Mouse (Mus musculus): ENCODE measurements at regions not wholly inside any gene's neighbourhood (a gene's known extent, or its start where the extent isn't known, plus 50 kb on each side); places are given as distances from the start of the nearest gene placed in this dataset.

DNA sequence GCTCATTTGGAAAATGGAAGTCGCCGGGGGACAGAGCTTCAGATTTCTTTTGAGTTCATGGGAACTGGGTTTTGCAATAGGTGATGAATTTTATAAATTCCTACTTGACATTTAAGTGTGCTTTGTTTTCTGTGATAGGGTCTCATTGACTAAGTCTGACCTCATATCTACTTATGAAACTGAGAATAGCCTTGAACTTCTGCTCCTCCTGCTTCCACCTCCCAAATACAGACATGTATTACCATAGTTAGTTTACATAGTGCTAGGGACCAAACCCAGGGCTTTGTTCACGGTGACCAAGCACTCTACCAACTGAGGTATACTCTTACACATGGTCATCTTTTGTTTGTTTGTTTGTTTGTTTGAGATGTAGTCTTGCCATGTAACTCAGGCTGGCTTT lies 77.8 kb downstream of the Tmsb4x start:
- Histone ChIP-seq H3K4me1 (replicated peaks; ENCODE audit: control insufficient read depth, insufficient read depth, low read length) (no peaks in the 10 kb centered on the region), H3K9ac (ENCODE audit: low read length) (no peak overlapping the region), H3K4me2 (ENCODE audit: low read length) (no peak overlapping the region), H3K9me3 (ENCODE audit: control insufficient read depth, low read length) (no peaks in the 10 kb centered on the region), H3K27ac (ENCODE audit: low read depth) (no peak overlapping the region), H3K36me3 (ENCODE audit: control insufficient read depth, insufficient read depth, low read length) (no peaks in the 10 kb centered on the region), H3K27me3 (replicated peaks; ENCODE audit: control insufficient read depth, insufficient read depth, low read length) (0 out of 2 replicates have a peak, but pooled peaks cover 3% of the 10 kb centered on the region), H3K4me3 (ENCODE audit: low read depth, low read length) (no peak overlapping the region)
- DNase-seq (ENCODE audit: low spot score) (no peak), ATAC-seq (replicated peaks; ENCODE audit: low FRiP score, low TSS enrichment, low read depth) (no peak)
- WGBS, result 90% methylated on average over 3 of the region's 3 CpGs

DNA sequence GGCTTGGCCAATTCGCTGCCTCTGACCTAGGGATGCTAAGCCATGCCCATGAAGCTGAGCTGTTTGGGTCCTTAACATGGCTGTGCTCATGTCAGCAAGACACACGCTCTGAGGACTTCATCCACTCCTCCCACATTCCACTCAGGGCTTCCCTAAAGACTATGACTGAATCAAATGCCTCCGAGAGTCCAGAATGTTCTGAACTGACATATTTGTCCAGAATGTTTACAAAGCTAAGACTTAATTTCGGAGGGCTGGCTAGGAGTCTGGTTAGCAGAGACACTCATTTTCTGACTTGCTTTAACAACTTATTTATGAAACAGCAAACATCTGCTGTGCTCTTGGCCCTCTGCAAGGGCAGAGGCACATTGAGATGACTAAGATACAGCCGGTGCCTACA lies 78.5 kb downstream of the Tmsb4x start:
- WGBS, result 56% methylated on average over 5 of the region's 5 CpGs
- no peak overlapping the region for H3K4me3 ChIP-seq (ENCODE audit: low read depth, low read length)

DNA sequence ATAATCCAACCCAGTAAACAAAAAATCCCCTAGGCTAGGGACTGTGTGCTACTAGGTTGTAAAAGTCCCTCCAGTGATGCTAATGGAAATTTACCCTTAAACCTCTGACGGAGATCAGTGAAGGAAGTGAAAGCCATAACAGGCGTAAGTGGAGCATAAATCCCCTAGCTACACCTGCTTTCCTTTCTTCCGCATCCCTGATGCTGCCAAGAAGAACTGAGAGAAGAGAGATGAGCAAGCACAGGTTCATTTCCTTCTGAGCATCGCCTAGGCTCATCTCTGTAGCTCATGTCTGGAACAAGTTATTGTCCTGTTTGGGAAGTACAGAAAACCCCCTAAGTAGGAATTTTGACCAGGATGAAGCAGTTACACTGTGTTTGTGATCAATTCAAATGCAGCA lies 89.8 kb downstream of the Tmsb4x start:
- Histone ChIP-seq H3K4me3 (ENCODE audit: low read depth, low read length) (no peak overlapping the region), H3K9me3 (ENCODE audit: control insufficient read depth, low read length) (no peaks in the 10 kb centered on the region), H3K27me3 (replicated peaks; ENCODE audit: control insufficient read depth, insufficient read depth, low read length) (0 out of 2 replicates have a peak, but pooled peaks cover 5% of the 10 kb centered on the region), H3K36me3 (ENCODE audit: control insufficient read depth, insufficient read depth, low read length) (no peaks in the 10 kb centered on the region), H3K9ac (ENCODE audit: low read length) (no peak overlapping the region), H3K4me2 (ENCODE audit: low read length) (no peak overlapping the region), H3K27ac (ENCODE audit: low read depth) (no peak overlapping the region), H3K4me1 (replicated peaks; ENCODE audit: control insufficient read depth, insufficient read depth, low read length) (no peaks in the 10 kb centered on the region)
- ATAC-seq (replicated peaks; ENCODE audit: low FRiP score, low TSS enrichment, low read depth) (no peak), DNase-seq (ENCODE audit: low spot score) (no peak)
- 70% methylated on average over 4 of the region's 4 CpGs for WGBS

More for the DNA sequence above, 78.5 kb downstream of the Tmsb4x start:
- ATAC-seq (replicated peaks; ENCODE audit: low FRiP score, low TSS enrichment, low read depth), result no peak
- H3K36me3 ChIP-seq (ENCODE audit: control insufficient read depth, insufficient read depth, low read length), result no peaks in the 10 kb centered on the region
- H3K9me3 ChIP-seq (ENCODE audit: control insufficient read depth, low read length), result no peaks in the 10 kb centered on the region
- H3K27me3 ChIP-seq (replicated peaks; ENCODE audit: control insufficient read depth, insufficient read depth, low read length), result 0 out of 2 replicates have a peak, but pooled peaks cover 3% of the 10 kb centered on the region
- no peaks in the 10 kb centered on the region for H3K4me1 ChIP-seq (replicated peaks; ENCODE audit: control insufficient read depth, insufficient read depth, low read length)
- no peak for DNase-seq (ENCODE audit: low spot score)
- no peak overlapping the region for H3K4me2 ChIP-seq (ENCODE audit: low read length)
- H3K9ac ChIP-seq (ENCODE audit: low read length), result no peak overlapping the region
- no peak overlapping the region for H3K27ac ChIP-seq (ENCODE audit: low read depth)

DNA sequence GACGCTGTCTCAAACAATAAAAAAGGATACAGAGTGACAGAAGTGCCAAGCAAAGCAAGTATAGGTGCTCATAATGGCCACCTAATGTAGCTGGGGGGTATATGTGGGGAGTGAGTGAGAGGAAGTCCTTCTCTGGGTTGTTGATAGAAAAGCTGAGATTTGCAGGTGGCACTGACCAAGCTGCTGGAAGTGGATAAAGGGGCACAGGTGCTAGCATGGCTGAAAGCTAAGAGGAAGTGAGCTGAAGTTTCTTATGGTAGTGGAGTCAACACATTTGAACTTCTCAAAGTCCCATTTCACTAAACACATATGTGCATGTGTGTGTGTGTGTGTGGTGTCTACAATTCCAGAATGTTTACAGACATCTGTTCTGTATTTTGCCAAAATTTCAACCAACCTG lies 94.0 kb downstream of the Tmsb4x start:
- H3K9me3 ChIP-seq (ENCODE audit: control insufficient read depth, low read length), result no peaks in the 10 kb centered on the region
- no peaks in the 10 kb centered on the region for H3K4me1 ChIP-seq (replicated peaks; ENCODE audit: control insufficient read depth, insufficient read depth, low read length)
- H3K36me3 ChIP-seq (ENCODE audit: control insufficient read depth, insufficient read depth, low read length), result no peaks in the 10 kb centered on the region
- no peak overlapping the region for H3K27ac ChIP-seq (ENCODE audit: low read depth)
- no peak overlapping the region for H3K4me2 ChIP-seq (ENCODE audit: low read length)
- no peak for ATAC-seq (replicated peaks; ENCODE audit: low FRiP score, low TSS enrichment, low read depth)
- 0 out of 2 replicates have a peak, but pooled peaks cover 5% of the 10 kb centered on the region for H3K27me3 ChIP-seq (replicated peaks; ENCODE audit: control insufficient read depth, insufficient read depth, low read length)
- WGBS, result 85% methylated on average over 1 of the region's 1 CpGs
- H3K9ac ChIP-seq (ENCODE audit: low read length), result no peak overlapping the region
- DNase-seq (ENCODE audit: low spot score), result no peak
- no peak overlapping the region for H3K4me3 ChIP-seq (ENCODE audit: low read depth, low read length)

DNA sequence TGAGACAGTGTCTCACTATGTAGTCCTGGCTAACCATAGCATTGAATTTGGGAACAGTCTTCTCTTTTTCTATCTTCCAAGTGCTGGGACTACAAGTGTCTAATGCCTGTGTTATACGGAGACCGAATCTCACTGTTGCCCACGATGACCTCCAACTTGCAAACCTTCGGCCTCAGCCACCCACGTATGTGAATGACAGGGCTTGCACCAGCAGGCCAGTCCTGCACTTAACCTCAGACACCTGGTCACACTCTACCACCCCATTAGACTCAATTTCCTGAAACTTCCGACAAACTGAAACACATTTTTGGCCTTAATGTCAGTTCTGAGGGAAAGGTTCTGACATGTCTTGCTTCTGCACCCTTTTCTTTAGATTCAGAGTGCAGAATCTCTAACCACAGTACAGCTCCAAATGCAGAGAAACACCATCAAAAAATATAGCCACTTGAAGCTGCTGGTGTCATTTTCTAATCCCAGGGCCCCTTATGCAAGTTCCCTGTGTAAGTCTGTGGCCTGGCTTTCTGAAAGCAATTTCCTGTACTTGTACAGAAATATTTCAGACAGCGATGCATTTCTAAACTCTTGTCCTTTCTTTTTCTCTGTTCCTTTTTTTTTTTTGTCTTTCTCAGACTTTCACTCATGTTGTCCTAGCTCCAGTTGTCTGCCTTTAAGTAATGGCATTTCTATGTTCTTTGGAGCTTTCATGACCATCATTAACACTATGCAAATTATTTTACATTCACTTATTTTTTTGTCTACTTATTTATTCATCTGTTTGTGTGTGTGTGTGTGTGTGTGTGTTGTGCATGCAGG lies 97.8 kb downstream of the Tmsb4x start:
- no peaks in the 10 kb centered on the region for H3K9me3 ChIP-seq (ENCODE audit: control insufficient read depth, low read length)
- no peaks in the 10 kb centered on the region for H3K4me1 ChIP-seq (replicated peaks; ENCODE audit: control insufficient read depth, insufficient read depth, low read length)
- no peak overlapping the region for H3K4me2 ChIP-seq (ENCODE audit: low read length)
- H3K27me3 ChIP-seq (replicated peaks; ENCODE audit: control insufficient read depth, insufficient read depth, low read length), result peaks cover 12% of the 10 kb centered on the region; the same call in 1 of the 2 replicates
- ATAC-seq (replicated peaks; ENCODE audit: low FRiP score, low TSS enrichment, low read depth) (no peak), DNase-seq (ENCODE audit: low spot score) (no peak)
- no peak overlapping the region for H3K4me3 ChIP-seq (ENCODE audit: low read depth, low read length)
- H3K36me3 ChIP-seq (ENCODE audit: control insufficient read depth, insufficient read depth, low read length), result no peaks in the 10 kb centered on the region
- H3K9ac ChIP-seq (ENCODE audit: low read length), result no peak overlapping the region
- WGBS, result 78% methylated on average over 7 of the region's 7 CpGs
- no peak overlapping the region for H3K27ac ChIP-seq (ENCODE audit: low read depth)

DNA sequence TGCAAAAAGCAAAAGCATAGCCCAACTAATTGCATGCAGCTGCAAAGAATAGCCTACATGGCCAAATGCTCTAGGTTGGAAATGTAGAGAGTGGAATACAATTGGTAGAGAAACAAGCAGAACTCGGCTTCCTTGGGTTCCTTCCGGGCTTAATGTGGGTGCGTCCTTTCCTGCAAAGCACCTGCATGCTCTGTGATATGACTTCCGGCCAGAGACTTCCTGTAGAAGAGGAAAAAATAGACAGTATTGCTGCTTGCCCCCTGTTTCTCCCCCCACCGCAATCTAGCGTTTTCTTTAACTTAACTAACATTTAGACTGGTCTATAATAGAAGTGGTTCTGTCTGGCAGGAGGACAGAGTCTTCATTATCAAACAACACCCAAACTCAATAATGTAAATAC lies 100.8 kb downstream of the Tmsb4x start:
- no peaks in the 10 kb centered on the region for H3K4me1 ChIP-seq (replicated peaks; ENCODE audit: control insufficient read depth, insufficient read depth, low read length)
- WGBS, result 84% methylated on average over 6 of the region's 6 CpGs

DNA sequence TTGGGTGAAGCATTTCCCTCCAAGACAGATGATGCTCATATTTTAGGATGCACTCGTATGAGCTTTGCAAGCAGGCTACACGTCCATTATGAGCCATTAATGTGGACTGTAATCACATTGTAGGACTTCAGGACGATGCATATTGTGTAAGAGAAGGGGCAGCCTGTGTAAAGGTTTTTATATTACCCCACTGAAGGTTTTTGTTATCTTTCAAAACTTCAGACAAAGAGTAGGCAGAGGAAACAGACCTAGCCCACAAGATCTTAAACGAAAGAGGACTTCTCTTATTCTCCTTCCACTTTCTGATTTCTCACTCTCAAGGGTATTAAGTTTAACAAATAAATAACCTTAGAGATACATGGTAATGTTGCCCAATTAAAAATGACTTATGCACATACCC lies 101.6 kb downstream of the Tmsb4x start:
- Histone ChIP-seq H3K27me3 (replicated peaks; ENCODE audit: control insufficient read depth, insufficient read depth, low read length) (peaks cover 22% of the 10 kb centered on the region; the same call in 1 of the 2 replicates), H3K4me1 (replicated peaks; ENCODE audit: control insufficient read depth, insufficient read depth, low read length) (no peaks in the 10 kb centered on the region), H3K4me3 (ENCODE audit: low read depth, low read length) (no peak overlapping the region), H3K27ac (ENCODE audit: low read depth) (no peak overlapping the region), H3K9me3 (ENCODE audit: control insufficient read depth, low read length) (no peaks in the 10 kb centered on the region), H3K4me2 (ENCODE audit: low read length) (no peak overlapping the region), H3K36me3 (ENCODE audit: control insufficient read depth, insufficient read depth, low read length) (no peaks in the 10 kb centered on the region), H3K9ac (ENCODE audit: low read length) (no peak overlapping the region)
- no peak for DNase-seq (ENCODE audit: low spot score)
- ATAC-seq (replicated peaks; ENCODE audit: low FRiP score, low TSS enrichment, low read depth), result no peak
- WGBS, result 75% methylated on average over 4 of the region's 4 CpGs

More for the DNA sequence above, 100.8 kb downstream of the Tmsb4x start:
- DNase-seq (ENCODE audit: low spot score) (no peak), ATAC-seq (replicated peaks; ENCODE audit: low FRiP score, low TSS enrichment, low read depth) (no peak)
- Histone ChIP-seq H3K27me3 (replicated peaks; ENCODE audit: control insufficient read depth, insufficient read depth, low read length) (peaks cover 22% of the 10 kb centered on the region; the same call in 1 of the 2 replicates), H3K9ac (ENCODE audit: low read length) (no peak overlapping the region), H3K9me3 (ENCODE audit: control insufficient read depth, low read length) (no peaks in the 10 kb centered on the region), H3K4me3 (ENCODE audit: low read depth, low read length) (no peak overlapping the region), H3K4me2 (ENCODE audit: low read length) (no peak overlapping the region), H3K27ac (ENCODE audit: low read depth) (no peak overlapping the region), H3K36me3 (ENCODE audit: control insufficient read depth, insufficient read depth, low read length) (no peaks in the 10 kb centered on the region)

DNA sequence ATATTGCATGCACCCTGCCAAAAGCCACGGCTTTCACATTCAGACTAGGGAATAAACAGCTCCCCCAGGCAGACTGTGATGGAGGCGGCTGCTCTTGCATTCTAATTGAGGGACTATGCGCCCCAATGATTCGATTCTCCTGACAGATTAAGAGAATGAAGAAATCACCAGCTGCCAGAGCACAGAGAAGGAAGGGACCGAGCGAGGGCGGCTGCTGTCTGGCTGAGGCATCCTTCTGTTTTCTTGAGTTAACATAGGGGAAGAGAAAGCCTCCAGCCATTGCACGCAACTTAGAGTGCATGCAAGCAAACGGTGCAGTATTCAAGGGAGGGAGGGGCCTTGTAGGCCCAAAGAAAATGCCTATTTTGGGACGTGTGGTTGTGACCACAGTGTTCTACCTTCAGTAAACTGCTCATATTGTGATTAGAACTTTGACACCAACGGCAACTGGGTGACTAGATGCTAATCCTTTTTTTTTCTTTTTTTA lies 103.1 kb downstream of the Tmsb4x start:
- no peaks in the 10 kb centered on the region for H3K36me3 ChIP-seq (ENCODE audit: control insufficient read depth, insufficient read depth, low read length)
- no peak overlapping the region for H3K4me3 ChIP-seq (ENCODE audit: low read depth, low read length)
- H3K27ac ChIP-seq (ENCODE audit: low read depth), result no peak overlapping the region
- no peaks in the 10 kb centered on the region for H3K9me3 ChIP-seq (ENCODE audit: control insufficient read depth, low read length)
- no peak overlapping the region for H3K9ac ChIP-seq (ENCODE audit: low read length)
- ATAC-seq (replicated peaks; ENCODE audit: low FRiP score, low TSS enrichment, low read depth), result no peak
- H3K4me2 ChIP-seq (ENCODE audit: low read length), result no peak overlapping the region
- H3K4me1 ChIP-seq (replicated peaks; ENCODE audit: control insufficient read depth, insufficient read depth, low read length), result no peaks in the 10 kb centered on the region
- 74% methylated on average over 11 of the region's 11 CpGs for WGBS
- no peak for DNase-seq (ENCODE audit: low spot score)
- peaks cover 22% of the 10 kb centered on the region; the same call in 1 of the 2 replicates for H3K27me3 ChIP-seq (replicated peaks; ENCODE audit: control insufficient read depth, insufficient read depth, low read length)

DNA sequence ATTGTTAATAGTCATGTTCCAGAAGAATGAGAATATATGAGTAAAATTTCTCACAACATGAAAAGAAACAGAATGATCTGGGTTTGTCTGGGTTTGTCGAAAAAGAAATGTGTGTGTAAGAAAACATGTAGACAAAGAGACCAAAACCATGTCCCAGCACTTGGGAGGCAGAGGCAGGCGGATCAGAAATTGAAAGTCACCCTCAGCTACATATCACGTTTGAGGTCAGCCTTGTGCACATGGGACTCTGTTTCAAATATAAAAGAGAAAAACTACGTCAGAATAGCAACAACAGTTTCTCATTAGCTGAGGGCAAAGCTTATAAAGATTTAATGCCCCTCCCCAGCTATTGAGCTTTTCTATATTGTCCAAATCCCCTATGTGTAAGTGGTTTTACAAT lies 103.8 kb downstream of the Tmsb4x start:
- Histone ChIP-seq H3K9ac (ENCODE audit: low read length) (no peak overlapping the region), H3K4me2 (ENCODE audit: low read length) (no peak overlapping the region), H3K4me3 (ENCODE audit: low read depth, low read length) (no peak overlapping the region), H3K27ac (ENCODE audit: low read depth) (no peak overlapping the region), H3K36me3 (ENCODE audit: control insufficient read depth, insufficient read depth, low read length) (no peaks in the 10 kb centered on the region), H3K27me3 (replicated peaks; ENCODE audit: control insufficient read depth, insufficient read depth, low read length) (peaks cover 22% of the 10 kb centered on the region; the same call in 1 of the 2 replicates), H3K4me1 (replicated peaks; ENCODE audit: control insufficient read depth, insufficient read depth, low read length) (no peaks in the 10 kb centered on the region), H3K9me3 (ENCODE audit: control insufficient read depth, low read length) (no peaks in the 10 kb centered on the region)
- ATAC-seq (replicated peaks; ENCODE audit: low FRiP score, low TSS enrichment, low read depth), result no peak
- WGBS, result 83% methylated on average over 4 of the region's 4 CpGs
- no peak for DNase-seq (ENCODE audit: low spot score)

All from intestine, embryonic 14.5 days (tissue).